Mouse (Mus musculus) G1E (cell line): ENCODE results near the gene Sec22b. TPM values are rescaled to one million over a fixed set of nuclear protein-coding genes. Genes with fewer than 3 reads are reported as not detected.

Experiments
- ATAC-seq: 2 replicates; pipeline ENCODE4 v1.8.0; 2016; ENCODE audit warnings: mild to moderate bottlenecking; ENCODE audit not compliant: insufficient number of reproducible peaks, poor library complexity, low FRiP score, severe bottlenecking; ENCODE audit errors: extremely low read depth
- DNase-seq: peaks from one replicate; pipeline ENCODE4 v3.0.0; 2012; ENCODE audit warnings: low spot score
- H3K27me3 ChIP-seq: 2 replicates; pipeline ENCODE4 v1.6.1; 2012; ENCODE audit warnings: mild to moderate bottlenecking, low read length, inconsistent platforms; ENCODE audit not compliant: insufficient read depth
- H3K36me3 ChIP-seq: replicated peaks from 2 replicates; pipeline ENCODE3; 2012; ENCODE audit warnings: mild to moderate bottlenecking, inconsistent platforms
- H3K4me1 ChIP-seq: 2 replicates; pipeline ENCODE4 v1.6.1; 2012; ENCODE audit warnings: low read depth, low read length, inconsistent platforms, mixed read lengths; ENCODE audit not compliant: insufficient read depth
- H3K4me3 ChIP-seq: 2 replicates; pipeline ENCODE4 v1.5.1; 2012; ENCODE audit warnings: low read depth, mild to moderate bottlenecking, inconsistent platforms, low read length, moderate library complexity, mixed read lengths
- H3K9me3 ChIP-seq: replicated peaks from 2 replicates; pipeline ENCODE4 v1.6.1; 2012; ENCODE audit warnings: inconsistent platforms
- CTCF ChIP-seq: IDR thresholded peaks from 2 replicates; pipeline ENCODE4 v1.5.1; 2012; ENCODE audit warnings: low read depth, low read length, inconsistent platforms, mixed read lengths
- GATA1 ChIP-seq: IDR thresholded peaks from 2 replicates; pipeline ENCODE4 v1.6.1; 2012; ENCODE audit warnings: borderline replicate concordance, low read length, inconsistent platforms, mixed read lengths
- GATA2 ChIP-seq: IDR thresholded peaks from 2 replicates; pipeline ENCODE4 v1.6.1; 2012; ENCODE audit warnings: low read depth, low read length, inconsistent platforms, borderline replicate concordance
- POLR2AphosphoS5 ChIP-seq: IDR thresholded peaks from 2 replicates; pipeline ENCODE4 v1.6.1; 2012; ENCODE audit warnings: low read depth, low read length, inconsistent platforms; ENCODE audit not compliant: insufficient replicate concordance
- TAL1 ChIP-seq: conservative IDR thresholded peaks from 2 replicates; pipeline ENCODE4 v1.6.1; 2012; ENCODE audit warnings: low read depth, low read length, inconsistent platforms, mixed read lengths
- polyA plus RNA-seq: library from polyadenylated mRNA; stranded (reverse); fragments of >175 nt; gene quantifications from 2 replicates; pipeline ENCODE4 v1.2.3, GENCODE M21; 2012
- total RNA-seq, 2 experiments: library from RNA; stranded (forward) in 1 of 2; stranded (reverse) in 1 of 2; fragments of 200-1000 nt in 1 of 2; fragments of >200 nt in 1 of 2; fragmentation: Nextera tagmentation in 1 of 2; gene quantifications; 2 replicates each; pipeline ENCODE4 v1.2.3; 2014 to 2017

The Sec22b gene
- 70.3 and 78.3 TPM in 2 replicates for total RNA-seq (2014; fragmentation: Nextera tagmentation)
- 75.4 and 79.6 TPM in 2 replicates for total RNA-seq (2017)
- polyA plus RNA-seq: 58.3 and 64.1 TPM in 2 replicates

GRCm38 (mm10) chr3:97900516-97901490 lies at the start of gene Sec22b:
Gene Sec22b (plus strand): TSS chr3:97901190.
- ATAC-seq: peak; percentile 95
- peaks cover 10% of the 10 kb centered on the region for H3K36me3 ChIP-seq
- H3K27me3 ChIP-seq: no peaks in the 10 kb centered on the region
- TF ChIP-seq TAL1 (no peak), POLR2AphosphoS5 (no peak), GATA2 (no peak), CTCF (no peak), GATA1 (no peak)
- peak; percentile 70 for DNase-seq
- H3K9me3 ChIP-seq: no peaks in the 10 kb centered on the region
- H3K4me3 ChIP-seq: peak within 1 kb of the TSS; percentile 100
- peaks cover 8% of the 10 kb centered on the region for H3K4me1 ChIP-seq

GRCm38 (mm10) chr3:97851803-97852202 lies 49.2 kb upstream of the Sec22b start:
- Histone ChIP-seq H3K4me3 (no peak overlapping the region), H3K27me3 (no peaks in the 10 kb centered on the region), H3K9me3 (no peaks in the 10 kb centered on the region), H3K36me3 (no peaks in the 10 kb centered on the region), H3K4me1 (no peaks in the 10 kb centered on the region)
- TF ChIP-seq GATA2: no peak
- no peak for TF ChIP-seq TAL1
- TF ChIP-seq CTCF: no peak
- no peak for TF ChIP-seq GATA1
- TF ChIP-seq POLR2AphosphoS5: no peak
- no peak for DNase-seq
- no peak for ATAC-seq

- Histone ChIP-seq H3K4me1 (no peaks in the 10 kb centered on the region), H3K27me3 (no peaks in the 10 kb centered on the region), H3K36me3 (no peaks in the 10 kb centered on the region), H3K4me3 (no peak overlapping the region), H3K9me3 (no peaks in the 10 kb centered on the region)
- no peak for ATAC-seq
- TF ChIP-seq CTCF (no peak), GATA2 (no peak), POLR2AphosphoS5 (no peak), TAL1 (no peak), GATA1 (no peak)
- no peak for DNase-seq
These were observed 46.2 kb upstream of the Sec22b start for GRCm38 (mm10) chr3:97854575-97855384.

- no peak for ATAC-seq
- no peak for DNase-seq
- no peak overlapping the region for H3K4me3 ChIP-seq
These were observed 41.6 kb upstream of the Sec22b start for GRCm38 (mm10) chr3:97859400-97859799.

GRCm38 (mm10) chr3:97860820-97861451 lies 40.1 kb upstream of the Sec22b start:
- ATAC-seq: no peak

More at GRCm38 (mm10) chr3:97859400-97859799, 41.6 kb upstream of the Sec22b start:
- H3K27me3 ChIP-seq: no peaks in the 10 kb centered on the region
- H3K4me1 ChIP-seq: no peaks in the 10 kb centered on the region
- TF ChIP-seq TAL1 (no peak), GATA1 (no peak), GATA2 (no peak), CTCF (no peak), POLR2AphosphoS5 (no peak)
- H3K36me3 ChIP-seq: no peaks in the 10 kb centered on the region
- no peaks in the 10 kb centered on the region; the same call in 1 of the 2 replicates for H3K9me3 ChIP-seq

More at GRCm38 (mm10) chr3:97860820-97861451, 40.1 kb upstream of the Sec22b start:
- H3K9me3 ChIP-seq: no peaks in the 10 kb centered on the region; the same call in 1 of the 2 replicates
- H3K27me3 ChIP-seq: no peaks in the 10 kb centered on the region
- no peak for DNase-seq
- H3K4me1 ChIP-seq: no peaks in the 10 kb centered on the region
- no peak for TF ChIP-seq CTCF
- TF ChIP-seq TAL1: no peak
- TF ChIP-seq GATA2: no peak
- TF ChIP-seq POLR2AphosphoS5: no peak
- no peak for TF ChIP-seq GATA1
- no peak overlapping the region for H3K4me3 ChIP-seq
- H3K36me3 ChIP-seq: no peaks in the 10 kb centered on the region
